ENCODE assay signal across 23 mouse cellular contexts in genomic region chr14:46344750-46345149, GRCm38 (mm10). TPM values are rescaled to one million over a fixed set of nuclear protein-coding genes. Genes with fewer than 3 reads are reported as not detected.
"Had no signal": no experiment of that assay in that cellular context is flagged by ENCODE, and none has a peak within 500 bp of the region (broad histone marks: within the 10 kb centered on the region; RNA-seq: fewer than 3 reads in every experiment).

No protein-coding gene starts in this region.

- H3K27ac ChIP-seq: neural tube, embryonic 13.5 days; neural tube, embryonic 15.5 days; stomach, embryonic 15.5 days; stomach, postnatal 0 days had no signal

- H3K4me2 ChIP-seq: neural tube, embryonic 13.5 days; neural tube, embryonic 15.5 days; stomach, embryonic 15.5 days had no signal

- H3K36me3 ChIP-seq: neural tube, embryonic 13.5 days; neural tube, embryonic 15.5 days; stomach, embryonic 15.5 days had no signal

- H3K9ac ChIP-seq: neural tube, embryonic 13.5 days; neural tube, embryonic 15.5 days; stomach, embryonic 15.5 days had no signal

- H3K4me3 ChIP-seq: neural tube, embryonic 13.5 days; neural tube, embryonic 15.5 days; stomach, embryonic 15.5 days had no signal

- H3K9me3 ChIP-seq: neural tube, embryonic 15.5 days; stomach, embryonic 15.5 days had no signal

- H3K4me1 ChIP-seq: neural tube, embryonic 13.5 days; neural tube, embryonic 15.5 days; stomach, embryonic 15.5 days had no signal

- H3K27me3 ChIP-seq: neural tube, embryonic 13.5 days; neural tube, embryonic 15.5 days; stomach, embryonic 15.5 days had no signal

- DNase-seq: retina, postnatal 1 day; right cerebral cortex, adult 18-20 months; right cerebral cortex, postnatal 14 days; right cerebral cortex, postnatal 25 days; right cerebral cortex, postnatal 4 days; spleen, adult 18-20 months; thymus, adult 18-20 months; thymus, adult 2 months; thymus, postnatal 14 days; thymus, postnatal 25 days; thymus, postnatal 36 days; thymus, postnatal 4 days had no signal

RNA-seq across cellular contexts. Expression of gene Gm15217, which starts 34.5 kb away (rescaled TPM):
- total RNA-seq: neutrophil, adult 5-6 weeks had no signal
- polyA plus RNA-seq: neural tube, embryonic 13.5 days; neural tube, embryonic 14.5 days; neural tube, embryonic 15.5 days; small intestine, adult 2 months; spleen, adult 2 months; testis, adult 2 months; thymus, adult 2 months; thymus, postnatal 0 days; urinary bladder, adult 2 months had no signal

RNA-seq across cellular contexts. Expression of gene Bmp4, which starts 45.7 kb away (rescaled TPM):
- total RNA-seq: neutrophil, adult 5-6 weeks had no signal
